Mouse (Mus musculus) induced T-regulatory cell, adult 2 months (primary cell): Measurements from ENCODE around the gene Rxfp4.
"Not testable (repeated sequence)": the region's sequence is repeated elsewhere in the genome, so short reads cannot be mapped to it uniquely, and the experiment has no call there.

Source experiments
- DNase-seq: peaks from one replicate; pipeline ENCODE4 v3.0.0-alpha.2; 2012; ENCODE audit warnings: low read depth

Gene Rxfp4

GRCm38 (mm10) chr3:88609066-88609465 lies 43.9 kb downstream of the Rxfp4 start:
- no peak for DNase-seq

DNA sequence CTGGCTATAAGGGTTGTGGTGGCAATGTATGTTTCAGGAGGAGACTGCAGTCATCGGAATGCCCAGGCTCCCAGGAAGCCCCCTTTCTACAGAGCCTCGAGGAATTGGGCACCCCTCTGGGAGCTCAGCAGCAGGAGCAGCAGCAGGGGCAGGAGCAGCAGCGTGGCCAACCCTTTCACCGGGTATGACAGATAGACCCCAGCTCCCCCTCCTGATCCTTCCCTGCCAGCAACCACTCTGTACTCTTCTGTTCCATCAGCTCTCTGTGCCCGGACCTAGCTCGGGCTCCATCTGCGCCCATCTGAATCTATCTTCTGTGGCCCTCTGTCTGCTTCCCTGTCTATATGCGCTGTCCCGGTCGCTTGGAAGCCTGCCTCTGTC lies 45.2 kb downstream of the Rxfp4 start:
- no peak for DNase-seq

- DNase-seq, result peak; percentile 91
Observed at GRCm38 (mm10) chr3:88607065-88607757, 45.7 kb downstream of the Rxfp4 start.

GRCm38 (mm10) chr3:88605666-88606065 lies 47.3 kb downstream of the Rxfp4 start, which contains the start of gene Arhgef2:
TSS of gene Arhgef2 (plus strand) at chr3:88605966.
- not testable (repeated sequence) for DNase-seq

DNA sequence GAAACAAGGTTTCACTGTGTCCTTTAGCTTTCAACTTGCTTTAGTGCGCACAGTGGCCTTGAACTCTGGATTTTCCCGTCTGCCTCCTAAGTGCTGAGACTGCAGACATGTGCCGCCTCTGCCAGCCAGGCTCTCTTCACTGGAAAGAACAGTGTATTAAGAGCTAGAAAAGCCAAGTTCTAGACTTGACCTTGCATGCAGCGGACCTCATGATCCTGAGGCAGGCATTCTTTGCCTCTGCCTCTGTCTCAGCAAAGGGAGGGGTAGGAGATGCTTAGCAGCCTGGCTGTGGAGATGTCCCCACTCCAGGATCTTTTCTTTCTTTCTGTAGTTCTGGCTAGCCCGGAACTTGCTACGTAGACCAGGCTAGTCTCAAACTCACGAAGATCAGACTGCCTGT lies 48.1 kb downstream of the Rxfp4 start:
- no peak for DNase-seq

DNA sequence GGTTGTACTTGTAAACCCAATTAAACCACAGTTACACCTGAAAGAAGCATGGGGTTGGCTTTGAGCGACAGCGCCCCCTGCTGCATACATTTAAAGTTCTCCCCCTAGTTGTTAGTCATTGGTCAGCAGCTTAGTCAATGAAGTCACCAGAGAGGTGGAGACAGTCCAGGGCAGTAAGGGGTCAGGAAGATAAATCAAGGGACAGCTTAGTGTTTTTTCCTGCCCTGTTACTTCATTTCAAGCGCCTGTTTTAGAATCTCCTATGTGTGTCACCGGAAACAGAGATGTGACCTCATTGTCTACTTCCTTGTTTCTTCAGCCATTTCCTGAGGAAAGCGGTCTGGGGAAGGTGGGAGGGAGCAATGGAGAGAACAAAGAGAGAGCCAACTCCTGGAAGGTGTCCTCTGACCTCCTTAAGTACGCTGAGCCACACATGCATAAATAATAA lies 49.2 kb downstream of the Rxfp4 start:
- DNase-seq, result peak; percentile 86

- DNase-seq, result no peak
Observed at GRCm38 (mm10) chr3:88602466-88602865, 50.5 kb downstream of the Rxfp4 start.
